In the genomic region with DNA sequence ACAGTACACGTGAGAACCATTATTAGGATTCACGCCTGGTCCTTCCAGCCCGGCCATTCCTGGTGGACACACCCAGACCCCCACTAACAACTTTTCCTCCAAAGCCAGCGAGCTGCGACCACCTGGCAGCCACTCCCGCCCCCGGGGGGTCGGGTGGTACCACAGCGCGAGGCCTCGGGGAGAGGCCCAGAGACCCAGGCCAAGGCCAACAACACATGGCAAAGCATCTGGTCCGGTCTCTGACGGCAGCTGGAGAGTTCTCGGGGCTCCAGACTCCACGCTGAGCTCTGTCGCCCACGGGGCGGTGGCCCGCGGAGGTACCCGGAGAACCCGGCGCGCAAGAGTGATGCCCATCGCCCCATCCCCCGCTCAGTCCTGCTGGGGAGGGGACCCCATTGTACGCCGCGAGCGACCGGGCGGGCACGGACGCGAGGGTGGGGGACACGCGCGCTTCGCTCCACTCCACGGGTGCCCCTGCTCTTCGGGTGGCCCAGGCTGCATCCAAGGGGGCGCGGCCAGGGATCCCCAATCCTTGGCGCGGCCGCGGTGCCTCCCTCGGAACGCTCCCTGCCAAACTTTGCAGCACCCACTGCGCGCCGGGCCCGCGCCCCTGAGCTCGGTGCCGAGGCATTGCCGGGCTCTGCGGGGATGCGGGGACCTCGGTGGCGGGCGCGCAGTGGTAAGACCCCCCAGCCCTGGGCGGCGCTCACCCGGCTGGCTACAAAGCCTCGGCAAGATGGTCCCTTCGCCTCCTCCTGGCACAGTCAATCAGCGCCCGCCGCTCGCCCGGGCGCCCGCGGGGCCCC, we compare ENCODE assay signal across 9 mouse cellular contexts. TPM values are rescaled to one million over a fixed set of nuclear protein-coding genes. Genes with fewer than 3 reads are reported as not detected.
DNase-seq lines count a peak whose midpoint lies in the region; ATAC-seq and TF ChIP-seq lines count a peak whose summit lies in the region.
"Had no signal": no experiment of that assay in that cellular context is flagged by ENCODE, and none has a peak within 500 bp of the region (broad histone marks: within the 10 kb centered on the region; RNA-seq: fewer than 3 reads in every experiment).

No protein-coding gene starts in this region.

- H3K9me3 ChIP-seq in megakaryocyte, embryonic 14.5 days = no peaks in the 10 kb centered on the region
- no peaks in the 10 kb centered on the region for H3K9me3 ChIP-seq in embryonic facial prominence, embryonic 12.5 days
- no peaks in the 10 kb centered on the region for H3K9me3 ChIP-seq in kidney, postnatal 0 days (replicated peaks; ENCODE audit: low read length)

- peak overlapping the region; percentile 96 for H3K27ac ChIP-seq in embryonic facial prominence, embryonic 12.5 days
- H3K27ac ChIP-seq in kidney, postnatal 0 days = no peak overlapping the region

- H3K27me3 ChIP-seq in megakaryocyte, embryonic 14.5 days (replicated peaks) = peaks cover 96% of the 10 kb centered on the region
- H3K27me3 ChIP-seq in embryonic facial prominence, embryonic 12.5 days = 0 out of 2 replicates have a peak, but pooled peaks cover 10% of the 10 kb centered on the region
- 0 out of 2 replicates have a peak, but pooled peaks cover 5% of the 10 kb centered on the region for H3K27me3 ChIP-seq in kidney, postnatal 0 days (ENCODE audit: insufficient read depth, low read length)

- no peak for DNase-seq in cerebellum, adult 8-10 months
- DNase-seq in kidney, postnatal 0 days (ENCODE audit: low spot score) = no peak
- DNase-seq in neural tube, embryonic 10.5 days (ENCODE audit: extremely low spot score, low spot score) = peak; percentile 65
- DNase-seq in ovary, adult 18-20 months (ENCODE audit: low spot score) = no peak

- WGBS in embryonic facial prominence, embryonic 12.5 days = under 1% methylated on average over 76 of the region's 76 CpGs
- whole genome bisulfite sequencing in kidney, postnatal 0 days = under 1% methylated on average over 55 of the region's 76 CpGs

- peak overlapping the region; percentile 94 for H3K9ac ChIP-seq in embryonic facial prominence, embryonic 12.5 days
- peak overlapping the region; percentile 83 for H3K9ac ChIP-seq in kidney, postnatal 0 days (ENCODE audit: low read depth, low read length)

- peak overlapping the region; percentile 56 for H3K4me3 ChIP-seq in megakaryocyte, embryonic 14.5 days (replicated peaks)
- peak overlapping the region; percentile 96 for H3K4me3 ChIP-seq in embryonic facial prominence, embryonic 12.5 days
- peak overlapping the region; percentile 74 for H3K4me3 ChIP-seq in kidney, postnatal 0 days (replicated peaks; ENCODE audit: low read depth, low read length)

- H3K4me2 ChIP-seq in embryonic facial prominence, embryonic 12.5 days (replicated peaks) = peak overlapping the region; percentile 96
- H3K4me2 ChIP-seq in kidney, postnatal 0 days (ENCODE audit: low read length) = peak overlapping the region; percentile 81

- peak; percentile 10; the same call in 1 of the 2 replicates for ATAC-seq in cerebellum, adult (ENCODE audit: insufficient number of reproducible peaks, low FRiP score, low TSS enrichment)
- no peak for ATAC-seq in megakaryocyte, adult 5-6 weeks (ENCODE audit: poor library complexity, severe bottlenecking)
- no peak for ATAC-seq in embryonic facial prominence, embryonic 12.5 days (ENCODE audit: insufficient number of reproducible peaks, insufficient read depth, low FRiP score, low TSS enrichment)
- no peak; the same call in 1 of the 2 replicates for ATAC-seq in kidney, postnatal 0 days (replicated peaks; ENCODE audit: low FRiP score, low read depth)

- peaks cover 19% of the 10 kb centered on the region for H3K4me1 ChIP-seq in megakaryocyte, embryonic 14.5 days
- H3K4me1 ChIP-seq in embryonic facial prominence, embryonic 12.5 days = peaks cover 49% of the 10 kb centered on the region
- H3K4me1 ChIP-seq in kidney, postnatal 0 days (replicated peaks; ENCODE audit: insufficient read depth, low read length) = peaks cover 14% of the 10 kb centered on the region

- no peaks in the 10 kb centered on the region for H3K36me3 ChIP-seq in megakaryocyte, embryonic 14.5 days (replicated peaks; ENCODE audit: low read length)
- H3K36me3 ChIP-seq in embryonic facial prominence, embryonic 12.5 days = no peaks in the 10 kb centered on the region
- H3K36me3 ChIP-seq in kidney, postnatal 0 days (ENCODE audit: insufficient read depth, low read length) = no peaks in the 10 kb centered on the region

- no peak for TF ChIP-seq CTCF in kidney, postnatal 0 days (IDR thresholded peaks at IDR 0.05; ENCODE audit: low read depth)

RNA-seq across cellular contexts. Expression of a gene that starts 0.8 kb away (rescaled TPM):
- 0.20 TPM in 1 of 2 replicates, not detected in the other for polyA plus RNA-seq in megakaryocyte, embryonic 14.5 days (2012; ENCODE audit: insufficient read depth, low replicate concordance)
- total RNA-seq in megakaryocyte, adult 5-6 weeks (2015) = 1.1 and 1.4 TPM in 2 replicates
- total RNA-seq in megakaryocyte, adult 5-6 weeks (2017) = 0.77 and 1.2 TPM in 2 replicates
- 17.1 and 20.7 TPM in 2 replicates for polyA plus RNA-seq in embryonic facial prominence, embryonic 12.5 days (2016; fragmentation: Nextera tagmentation; extraction: Ambion mirVana)
- polyA plus RNA-seq in kidney, postnatal 0 days (2015; fragmentation: Nextera tagmentation; extraction: Ambion mirVana) = 4.5 and 4.6 TPM in 2 replicates

RNA-seq across cellular contexts. Expression of a gene that starts 51.0 kb away (rescaled TPM):
- polyA plus RNA-seq in megakaryocyte, embryonic 14.5 days (2012; ENCODE audit: insufficient read depth, low replicate concordance) = 57.3 and 199 TPM in 2 replicates
- 2.2 and 3.3 TPM in 2 replicates for total RNA-seq in megakaryocyte, adult 5-6 weeks (2015)
- total RNA-seq in megakaryocyte, adult 5-6 weeks (2017) = 1.9 and 2.2 TPM in 2 replicates
- polyA plus RNA-seq in embryonic facial prominence, embryonic 12.5 days (2016; fragmentation: Nextera tagmentation; extraction: Ambion mirVana) = 28.2 and 29.7 TPM in 2 replicates
- 54.4 and 69.0 TPM in 2 replicates for polyA plus RNA-seq in kidney, postnatal 0 days (2015; fragmentation: Nextera tagmentation; extraction: Ambion mirVana)
- total RNA-seq: CH12.LX had no signal

RNA-seq across cellular contexts. Expression of a gene that starts 57.8 kb away (rescaled TPM):
- polyA plus RNA-seq in megakaryocyte, embryonic 14.5 days (2012; ENCODE audit: insufficient read depth, low replicate concordance) = 141 and 357 TPM in 2 replicates
- total RNA-seq in megakaryocyte, adult 5-6 weeks (2015) = 0.98 and 1.4 TPM in 2 replicates
- total RNA-seq in megakaryocyte, adult 5-6 weeks (2017) = 0.53 and 0.62 TPM in 2 replicates
- polyA plus RNA-seq in embryonic facial prominence, embryonic 12.5 days (2016; fragmentation: Nextera tagmentation; extraction: Ambion mirVana) = 16.6 and 19.2 TPM in 2 replicates
- polyA plus RNA-seq in kidney, postnatal 0 days (2015; fragmentation: Nextera tagmentation; extraction: Ambion mirVana) = 27.2 and 34.6 TPM in 2 replicates
- total RNA-seq: CH12.LX had no signal
